Mouse (Mus musculus) liver (tissue): ENCODE measurements around the gene Smc1b.
"Not testable (repeated sequence)": the region's sequence is repeated elsewhere in the genome, so short reads cannot be mapped to it uniquely, and the experiment has no call there.

Experiments used
- DNase-seq: peaks from one replicate; pipeline ENCODE4 v3.0.0-alpha.2; 2020; ENCODE audit warnings: mixed read lengths

Gene Smc1b

GRCm38 (mm10) chr15:85132193-85132520 is 393 bp upstream of the Smc1b start:
- DNase-seq, result no peak

DNA sequence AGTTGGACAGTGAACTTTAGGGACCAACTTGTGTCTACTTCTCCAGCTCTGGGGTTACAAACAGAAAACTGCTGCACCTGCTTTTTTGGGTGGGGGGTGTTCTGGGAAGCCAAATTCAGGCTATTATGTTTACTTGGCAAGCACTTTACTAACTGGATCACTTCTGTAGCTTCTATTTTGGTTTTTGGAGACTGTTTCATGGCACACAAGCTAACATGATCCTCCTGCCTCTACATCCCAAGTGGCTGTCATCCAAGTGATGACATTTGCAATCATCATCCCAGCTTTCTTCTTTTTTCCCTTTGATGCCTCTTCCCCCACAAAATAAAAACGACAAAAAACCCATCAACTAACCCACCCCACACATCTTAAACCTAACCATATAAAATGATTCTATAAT is 46.1 kb downstream of the Smc1b start:
- DNase-seq, result no peak

GRCm38 (mm10) chr15:85072651-85073050 is 59.1 kb downstream of the Smc1b start:
- DNase-seq, result no peak

- DNase-seq, result peak; percentile 31
Observed at GRCm38 (mm10) chr15:85070561-85070960, 61.2 kb downstream of the Smc1b start.

DNA sequence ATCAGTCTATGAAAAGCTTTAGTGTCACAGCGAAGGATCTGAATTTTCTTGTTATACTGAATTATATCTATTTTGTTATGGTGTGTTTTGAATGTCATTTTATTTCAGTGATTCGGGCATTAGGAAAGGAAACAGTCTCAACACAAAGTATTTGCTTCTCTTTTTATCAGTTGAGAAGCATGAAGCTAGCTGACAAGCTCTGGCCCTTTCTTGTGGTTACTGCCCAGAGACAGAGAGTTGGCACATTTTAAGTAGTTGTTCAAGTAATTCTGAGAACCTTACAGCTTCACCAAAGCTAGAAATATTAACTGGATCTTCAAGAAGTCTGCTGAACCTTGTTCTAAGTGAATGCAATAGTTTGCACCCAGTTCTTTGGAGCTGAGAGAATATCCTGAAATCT is 68.3 kb downstream of the Smc1b start:
- no peak for DNase-seq

DNA sequence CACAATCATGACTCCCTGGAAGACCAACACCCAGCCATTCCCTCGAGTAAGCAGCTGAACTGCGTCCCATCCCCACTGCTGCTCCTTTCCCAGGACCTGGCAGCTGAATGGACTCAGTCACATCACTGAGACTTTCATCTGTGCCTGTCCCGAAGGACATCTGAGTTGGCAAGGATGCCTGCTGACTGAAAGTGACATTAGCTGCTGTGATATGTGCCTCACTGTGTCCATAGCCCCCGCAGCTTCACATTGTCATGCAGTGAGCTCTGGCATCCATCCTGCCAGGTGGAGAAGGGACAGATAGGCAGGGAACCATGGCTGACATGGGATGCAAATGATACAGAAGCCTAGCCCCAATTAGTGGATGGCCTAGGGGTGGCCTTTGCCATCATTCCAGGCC is 76.6 kb downstream of the Smc1b start:
- no peak for DNase-seq

DNA sequence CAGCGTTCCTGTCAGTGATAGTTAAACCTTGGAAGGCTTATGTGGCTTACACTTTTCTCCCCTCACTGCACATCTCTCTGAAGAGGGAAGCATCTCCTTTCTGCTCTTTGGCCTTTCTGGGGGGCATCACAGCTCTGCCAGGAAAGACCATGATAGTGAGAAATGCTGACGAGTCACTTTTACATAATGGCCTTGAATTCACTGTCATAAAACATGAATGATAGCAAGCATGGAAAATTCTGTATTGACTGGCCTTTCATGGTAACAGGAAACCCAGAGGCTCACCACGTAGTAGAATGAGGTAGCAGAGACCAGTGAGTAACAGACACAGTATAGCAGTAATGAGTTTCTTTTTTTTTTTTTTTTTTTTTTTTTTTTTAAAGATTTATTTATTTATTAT is 77.7 kb downstream of the Smc1b start:
- no peak for DNase-seq

- peak; percentile 67 for DNase-seq
Observed at GRCm38 (mm10) chr15:85049758-85050157, 82.0 kb downstream of the Smc1b start.

- DNase-seq, result no peak
Observed at GRCm38 (mm10) chr15:85047865-85048264, 83.9 kb downstream of the Smc1b start.

DNA sequence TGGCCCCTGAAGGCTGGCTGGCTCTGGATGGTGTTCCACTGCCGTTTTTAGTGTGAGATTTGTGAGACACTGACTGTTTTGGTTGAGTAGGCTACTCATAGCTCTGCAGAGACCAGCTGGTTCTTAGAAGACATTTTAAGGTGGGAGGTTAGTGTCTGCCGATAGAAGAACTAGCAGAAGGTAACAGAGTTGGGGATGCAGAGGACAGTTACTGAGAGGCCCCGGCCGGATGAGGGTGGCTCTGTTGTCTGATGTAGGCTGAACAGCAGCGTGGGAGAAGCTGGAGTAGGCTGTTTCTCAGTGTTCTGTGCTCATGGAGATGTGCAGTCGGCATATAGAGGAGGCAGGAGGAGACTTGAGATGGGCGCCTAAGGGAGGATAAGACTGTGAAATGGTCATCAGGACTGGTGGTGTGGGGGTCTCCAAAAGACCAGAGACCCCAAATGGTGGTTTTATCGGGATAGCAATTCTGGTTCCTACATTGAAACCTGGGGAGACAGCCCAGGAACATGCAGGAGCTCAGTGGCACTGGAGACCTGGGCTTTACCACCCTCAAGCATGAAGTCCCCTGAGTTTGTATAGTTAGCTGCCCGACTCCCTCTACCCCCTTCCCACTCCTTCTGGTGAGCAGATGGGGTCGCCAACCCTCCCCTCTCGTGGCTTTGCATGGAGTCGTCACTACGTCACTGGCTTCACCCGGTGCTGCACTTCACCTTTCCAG is 85.4 kb downstream of the Smc1b start:
- no peak for DNase-seq

DNA sequence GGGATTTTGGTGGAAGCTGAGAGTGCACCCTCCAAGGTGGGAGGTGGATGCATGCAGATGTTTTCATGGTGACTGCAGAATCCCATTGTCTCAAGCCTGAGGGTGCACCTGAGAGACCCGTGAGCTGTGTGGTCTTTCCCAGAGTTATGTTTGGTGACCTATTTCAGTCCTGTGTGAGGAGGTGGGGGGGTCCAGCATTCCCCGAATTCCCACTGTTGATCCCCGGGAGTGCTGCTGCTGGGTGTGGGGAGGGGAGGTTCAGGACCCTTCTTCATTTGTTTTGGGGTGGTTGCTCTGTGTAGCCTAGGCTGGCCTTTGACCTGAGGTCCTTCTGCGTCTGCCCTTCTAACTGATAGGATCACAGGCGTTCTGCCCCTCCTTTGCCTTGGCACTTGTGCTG is 88.0 kb downstream of the Smc1b start:
- no peak for DNase-seq

DNA sequence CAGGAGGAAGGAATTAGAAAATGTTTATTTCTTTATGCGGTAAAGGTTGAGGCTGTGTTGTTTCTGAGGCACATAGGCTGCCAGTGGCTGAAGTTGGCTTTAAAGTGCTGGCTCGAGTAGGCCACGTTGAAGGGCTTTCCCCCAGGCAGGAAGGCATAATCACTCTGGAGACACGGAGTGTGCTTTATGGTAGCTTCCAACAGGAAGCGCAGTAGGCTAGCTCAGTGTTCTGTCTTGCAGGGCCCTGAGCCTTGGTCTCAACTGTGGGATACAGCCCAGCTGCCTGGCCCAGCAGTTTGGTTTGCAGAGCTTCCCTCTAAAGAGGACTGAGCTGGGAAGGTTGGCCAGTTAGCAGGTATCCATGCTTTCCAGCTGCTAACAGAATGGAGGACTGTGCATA is 88.6 kb downstream of the Smc1b start:
- no peak for DNase-seq

DNA sequence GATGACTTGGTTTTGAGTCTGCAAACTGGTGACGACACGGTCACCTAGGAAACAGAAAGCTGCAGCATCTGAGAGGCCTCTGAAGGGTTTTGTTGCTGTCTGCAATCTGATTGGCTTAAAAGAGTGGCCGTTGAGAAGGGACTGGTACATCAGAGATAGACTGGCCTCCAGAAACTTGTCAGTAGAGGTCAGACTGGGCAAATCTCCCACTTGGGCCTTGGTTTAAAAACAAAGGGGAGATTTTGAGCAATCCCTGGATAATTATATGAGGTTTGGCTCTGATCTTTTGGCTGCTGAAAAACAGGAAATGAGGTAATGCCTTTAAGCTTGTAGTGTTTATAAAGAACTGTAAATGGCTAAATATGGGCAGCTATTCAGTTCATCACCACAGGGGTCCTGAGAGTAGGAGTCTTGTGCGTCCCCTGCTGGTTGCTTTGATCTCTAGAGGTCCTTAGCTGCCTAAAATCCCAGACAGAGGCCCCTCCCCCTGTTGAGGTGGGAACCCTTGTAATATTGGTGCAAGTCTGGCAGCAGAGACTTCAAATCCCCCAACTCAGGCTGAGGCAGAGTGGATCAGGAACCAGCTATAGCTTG is 89.3 kb downstream of the Smc1b start:
- DNase-seq, result peak; percentile 42

- DNase-seq, result no peak
Observed at GRCm38 (mm10) chr15:85041546-85042225, 90.1 kb downstream of the Smc1b start.

DNA sequence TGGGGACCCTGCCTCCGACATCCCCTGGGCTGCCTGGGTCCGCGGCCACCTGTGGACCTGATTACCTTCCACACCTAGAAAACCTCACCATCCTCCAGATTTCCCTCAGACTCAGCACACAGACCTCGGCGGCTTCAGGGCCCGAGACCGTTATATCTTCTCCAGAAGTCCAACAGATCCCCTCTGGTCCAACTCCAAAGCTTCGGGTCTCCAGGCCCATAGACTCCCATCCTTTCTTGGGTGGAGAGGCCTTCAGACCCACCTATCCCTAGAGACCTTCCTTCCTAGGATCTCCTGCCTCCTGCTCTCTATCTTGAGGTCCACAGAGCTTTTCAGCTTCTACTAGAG is 94.4 kb downstream of the Smc1b start:
- no peak for DNase-seq

DNA sequence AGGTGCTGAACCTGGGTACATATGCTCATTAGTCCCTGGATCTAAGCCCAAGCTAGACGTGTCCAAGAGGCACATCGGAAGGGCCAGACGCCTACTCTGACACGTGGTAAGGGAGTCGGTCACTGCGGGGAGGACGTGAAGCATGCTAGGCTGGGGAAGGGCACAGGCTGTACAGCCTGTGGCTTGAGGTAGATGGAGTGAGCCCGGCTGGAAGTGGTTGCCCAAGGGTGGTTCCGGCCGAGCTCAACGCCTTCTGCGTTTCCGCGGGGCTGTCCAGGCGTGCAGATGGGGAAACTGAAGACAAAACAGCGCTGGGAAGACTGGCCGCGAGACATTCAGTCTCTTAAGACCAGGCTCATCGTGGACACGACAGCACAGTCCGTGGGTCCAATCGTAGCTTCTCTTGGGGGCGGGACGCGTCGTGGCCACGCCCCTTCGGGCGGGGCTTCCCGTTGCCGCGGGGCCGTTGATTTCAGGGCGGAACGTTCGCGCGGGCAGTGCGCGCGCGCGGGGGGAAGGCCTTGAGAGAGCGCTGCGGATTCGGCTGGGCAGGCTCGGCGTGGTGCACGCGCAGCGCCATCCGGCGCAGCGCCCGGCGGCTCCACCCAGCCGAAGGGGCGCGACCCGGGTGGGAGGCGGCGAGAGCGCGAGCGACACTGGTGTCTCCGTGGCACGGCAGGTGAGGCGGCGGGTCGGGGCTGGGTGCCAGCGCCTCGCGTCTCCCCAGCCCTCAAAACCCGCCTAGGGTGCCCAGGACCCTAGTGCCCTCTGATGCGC is 95.0 kb downstream of the Smc1b start:
- DNase-seq, result peak; percentile 97

GRCm38 (mm10) chr15:85033916-85034315 is 97.8 kb downstream of the Smc1b start:
- DNase-seq, result not testable (repeated sequence)

DNA sequence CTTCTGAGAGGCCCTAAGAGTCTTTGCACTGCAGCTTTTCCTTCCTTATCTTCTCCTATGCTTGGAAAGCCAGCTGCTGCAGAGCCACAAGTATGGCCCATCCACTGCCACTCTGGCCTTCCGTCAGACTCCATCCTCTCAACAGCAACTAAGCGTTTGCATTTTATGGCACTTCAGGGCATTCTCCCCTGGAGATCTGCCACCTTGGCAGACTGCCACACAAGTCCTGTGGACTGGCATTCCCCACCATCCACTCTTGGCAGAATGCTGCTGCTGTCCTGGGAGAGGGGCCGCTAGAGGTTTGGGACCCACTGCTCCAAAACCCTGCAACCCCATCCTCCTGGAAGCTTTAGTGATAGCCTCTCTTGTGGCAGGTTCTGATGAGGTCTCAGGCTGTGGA is 99.9 kb downstream of the Smc1b start:
- no peak for DNase-seq

GRCm38 (mm10) chr15:85030643-85031042 is 101.1 kb downstream of the Smc1b start:
- not testable (repeated sequence) for DNase-seq

DNA sequence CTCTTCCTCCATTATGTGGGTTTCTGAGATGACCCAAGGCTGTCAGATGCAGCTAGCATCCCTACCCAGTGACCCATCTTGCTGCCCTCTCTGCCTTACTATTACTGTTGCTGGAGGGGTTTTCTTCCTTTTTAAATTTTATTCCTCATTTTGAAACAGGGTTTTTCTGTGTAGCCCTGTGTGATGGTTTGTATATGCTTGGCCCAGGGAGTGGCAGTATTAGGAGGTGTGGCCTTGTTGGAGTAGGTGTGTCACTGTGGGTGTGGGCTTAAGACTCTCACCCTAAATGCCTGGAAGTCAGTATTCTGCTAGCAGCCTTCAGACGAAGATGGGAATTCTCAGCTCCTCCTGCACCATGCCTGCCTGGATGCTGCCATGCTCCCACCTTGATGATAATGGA is 103.1 kb downstream of the Smc1b start, which contains the start of gene Fam118a:
Gene Fam118a (plus strand): TSS at position 301 of the 400 bp plus-strand sequence.
- not testable (repeated sequence) for DNase-seq

DNA sequence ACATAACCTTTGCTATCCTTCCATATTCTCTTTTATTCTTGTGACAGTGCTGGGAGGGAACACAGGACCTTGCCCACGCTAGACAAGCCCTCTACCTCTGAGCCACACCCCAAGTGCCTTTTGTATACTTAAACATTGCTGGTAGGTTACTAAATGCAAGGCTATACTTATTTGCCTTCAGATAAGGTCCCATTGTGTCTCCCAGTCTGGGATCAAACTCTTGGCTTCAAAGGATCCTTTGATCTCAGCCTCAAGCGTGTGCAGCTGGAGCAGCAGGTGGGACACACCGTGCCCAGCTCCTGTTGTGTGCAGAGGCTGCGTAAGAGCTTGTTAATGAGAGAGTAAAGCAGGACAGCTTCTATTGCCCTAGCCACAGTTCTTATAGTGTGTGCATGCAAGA is 104.0 kb downstream of the Smc1b start:
- no peak for DNase-seq

DNA sequence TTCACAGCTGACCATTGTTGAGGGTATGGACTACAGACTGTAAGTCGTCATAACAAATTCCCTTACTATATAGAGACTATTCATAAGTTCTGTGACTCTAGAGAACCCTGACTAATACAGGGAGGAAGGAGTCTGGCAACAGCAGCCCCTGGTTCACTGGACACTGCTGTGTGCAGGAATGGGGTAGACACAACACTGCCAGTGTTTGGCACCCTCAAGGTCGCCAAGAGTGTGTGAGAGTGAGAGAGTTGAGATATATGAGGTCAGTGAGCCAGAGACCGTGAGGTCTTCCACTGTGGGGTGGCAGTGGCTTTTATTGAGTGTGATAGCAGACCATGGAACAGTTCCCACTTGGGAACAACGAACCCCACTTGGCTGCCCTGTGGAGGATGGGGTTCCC is 105.6 kb downstream of the Smc1b start:
- no peak for DNase-seq

DNA sequence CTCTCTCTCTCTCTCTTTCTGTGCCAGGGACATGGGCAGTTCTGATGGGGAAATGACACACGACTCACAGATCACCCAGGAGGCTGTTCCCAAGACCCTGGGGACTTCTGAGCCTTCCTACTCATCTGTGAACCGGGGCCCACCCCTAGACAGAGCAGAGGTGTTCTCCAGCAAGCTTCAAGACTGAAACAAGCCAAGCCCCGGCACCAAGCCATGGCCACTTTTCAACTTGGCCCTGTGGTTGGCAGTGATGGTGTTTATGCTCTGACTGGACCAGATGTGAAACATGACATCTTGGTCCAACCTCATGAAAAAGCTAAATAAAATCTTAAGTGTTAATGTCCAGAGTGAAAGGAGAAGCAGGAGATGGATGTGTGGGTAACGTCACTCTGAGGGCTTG is 109.6 kb downstream of the Smc1b start:
- no peak for DNase-seq
